Mouse (Mus musculus): ENCODE data around the gene Ascc3. TPM values are rescaled to one million over a fixed set of nuclear protein-coding genes. Genes with fewer than 3 reads are reported as not detected.

Ascc3 gene
- total RNA-seq, 2 experiments from 2014 or later: 31.3 to 32.5 TPM

DNA sequence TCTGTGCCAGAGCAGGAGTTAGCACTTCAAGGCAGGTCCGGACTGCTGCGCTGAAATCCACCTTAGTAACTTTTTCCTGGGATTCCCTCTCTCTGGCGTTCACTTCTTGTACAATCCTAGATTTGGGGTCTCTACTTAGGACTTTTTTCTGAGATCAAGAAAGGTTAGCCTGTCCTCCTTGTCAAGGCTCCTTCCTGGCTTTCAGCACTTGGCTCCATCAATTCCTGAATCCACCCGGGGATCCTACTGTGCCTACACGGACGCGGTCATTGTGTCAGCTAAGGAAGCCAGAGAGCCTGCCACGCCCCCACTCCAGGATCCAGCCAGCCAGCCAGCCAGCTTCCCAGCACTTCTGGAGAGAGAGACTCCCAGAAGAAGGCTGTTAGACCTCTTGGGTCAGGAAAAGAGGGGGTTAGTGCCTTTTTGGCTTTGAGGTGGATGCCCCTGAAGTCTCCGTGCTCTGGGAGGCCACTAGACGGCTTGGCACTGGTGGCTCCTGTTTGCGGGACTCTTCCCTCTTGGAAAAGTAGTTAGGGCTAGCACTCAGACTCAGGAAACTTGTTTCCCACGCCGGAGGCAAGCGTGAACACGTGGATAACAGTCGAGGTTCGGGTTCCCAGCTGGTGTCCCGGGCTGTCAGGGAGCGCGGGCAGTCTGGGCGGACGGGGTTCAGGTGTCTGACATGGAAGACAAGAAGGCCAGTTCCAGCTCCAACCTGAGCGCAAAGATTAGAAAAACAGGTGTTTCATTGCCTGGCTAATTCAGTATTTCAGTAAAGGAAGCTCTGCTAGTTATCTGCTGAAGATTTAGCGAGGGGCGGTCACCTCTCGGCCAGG is 299.6 kb downstream of the Ascc3 start:
- ATAC-seq (replicated peaks; ENCODE audit: low FRiP score, poor library complexity, severe bottlenecking): no peak

DNA sequence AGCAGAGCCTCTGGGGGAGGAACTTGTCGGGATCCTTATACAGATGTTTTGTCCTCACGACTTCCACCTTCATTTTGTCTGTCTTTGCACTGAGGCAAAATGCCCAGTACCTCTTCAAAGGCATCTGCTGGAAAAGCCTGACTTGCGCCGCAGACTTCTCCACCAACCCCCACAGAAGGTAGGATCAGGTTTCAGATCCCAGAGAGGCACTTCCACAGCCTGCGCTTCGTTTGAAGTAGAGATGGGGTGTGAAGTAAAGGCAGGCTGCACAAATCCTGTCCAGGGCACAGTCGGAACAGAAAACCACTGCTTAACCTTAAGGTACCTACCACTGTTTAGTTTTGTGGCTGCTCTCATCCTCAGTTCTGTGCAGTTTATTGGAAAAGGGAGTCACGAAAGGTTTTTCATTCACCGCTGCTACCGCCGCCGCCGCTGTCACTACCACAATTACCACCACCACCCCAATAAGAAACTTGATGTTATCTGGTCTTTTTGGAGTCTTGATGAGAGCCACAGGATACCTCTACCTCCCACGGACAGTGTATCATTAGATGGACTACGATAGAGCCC is 300.4 kb downstream of the Ascc3 start:
- no peak for ATAC-seq (replicated peaks; ENCODE audit: low FRiP score, poor library complexity, severe bottlenecking)

DNA sequence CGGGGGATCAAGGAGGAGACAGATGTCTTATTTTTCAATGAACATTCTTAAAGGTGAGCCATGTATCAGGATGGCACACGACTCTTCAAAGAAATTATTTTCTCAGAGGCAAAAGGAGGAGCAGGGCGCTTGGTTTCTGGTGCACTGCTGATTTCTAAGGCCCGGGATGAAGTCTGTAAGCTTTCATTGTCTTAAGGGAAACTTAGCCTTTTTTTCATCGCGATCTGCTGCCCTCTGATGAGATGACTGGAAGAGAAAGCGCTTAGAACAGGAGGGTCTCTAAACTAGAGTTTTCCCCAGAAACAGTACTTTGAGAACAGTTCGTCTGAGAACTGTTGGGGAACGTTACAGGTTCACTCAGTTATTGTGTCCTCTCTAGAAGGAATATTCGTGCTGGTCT is 301.1 kb downstream of the Ascc3 start:
- no peak for ATAC-seq (replicated peaks; ENCODE audit: low FRiP score, poor library complexity, severe bottlenecking)

DNA sequence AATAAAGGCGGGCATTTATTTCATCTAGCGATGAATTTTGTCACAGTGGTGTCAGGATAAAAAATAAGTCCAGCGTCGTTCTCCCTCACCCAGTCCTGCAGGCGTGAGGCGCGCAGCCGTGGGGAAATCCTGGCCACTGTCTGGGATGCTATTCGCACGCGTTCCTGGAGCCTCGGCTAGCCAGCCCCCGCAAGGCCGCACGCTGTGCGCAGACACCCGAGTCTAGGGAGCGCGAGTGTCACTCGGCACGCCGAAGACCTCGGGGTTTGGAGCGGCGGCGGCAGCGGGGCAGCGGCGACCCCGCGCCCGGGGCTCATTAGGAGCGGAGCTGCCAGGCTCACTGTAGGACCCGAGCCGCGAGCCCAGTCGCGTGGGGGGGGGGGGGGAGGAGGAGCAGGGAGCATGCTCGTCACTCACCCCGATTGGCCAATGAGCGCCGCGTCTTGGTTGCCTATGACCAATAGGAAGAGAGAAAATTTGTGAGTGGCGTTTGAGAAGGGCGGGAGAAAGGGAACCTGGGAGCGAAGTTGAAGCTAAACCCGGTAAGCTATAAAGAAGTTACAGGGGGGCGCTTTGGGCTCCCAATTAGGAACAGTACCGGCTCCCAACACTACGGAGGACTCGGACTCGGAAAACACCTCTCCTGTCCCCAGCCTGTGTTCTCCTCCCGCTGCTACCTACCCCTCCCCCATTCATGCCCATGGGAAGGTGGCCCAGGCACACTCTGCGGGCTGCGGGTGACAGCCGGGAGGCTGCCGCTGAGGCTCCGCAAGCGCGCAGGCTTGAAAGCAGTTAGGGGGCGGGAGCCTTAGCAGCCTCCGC is 301.9 kb downstream of the Ascc3 start, which contains the start of gene Sim1:
TSS of gene Sim1 (plus strand) at position 585 of the 822 bp plus-strand sequence.
- no peak for ATAC-seq (replicated peaks; ENCODE audit: low FRiP score, poor library complexity, severe bottlenecking)

DNA sequence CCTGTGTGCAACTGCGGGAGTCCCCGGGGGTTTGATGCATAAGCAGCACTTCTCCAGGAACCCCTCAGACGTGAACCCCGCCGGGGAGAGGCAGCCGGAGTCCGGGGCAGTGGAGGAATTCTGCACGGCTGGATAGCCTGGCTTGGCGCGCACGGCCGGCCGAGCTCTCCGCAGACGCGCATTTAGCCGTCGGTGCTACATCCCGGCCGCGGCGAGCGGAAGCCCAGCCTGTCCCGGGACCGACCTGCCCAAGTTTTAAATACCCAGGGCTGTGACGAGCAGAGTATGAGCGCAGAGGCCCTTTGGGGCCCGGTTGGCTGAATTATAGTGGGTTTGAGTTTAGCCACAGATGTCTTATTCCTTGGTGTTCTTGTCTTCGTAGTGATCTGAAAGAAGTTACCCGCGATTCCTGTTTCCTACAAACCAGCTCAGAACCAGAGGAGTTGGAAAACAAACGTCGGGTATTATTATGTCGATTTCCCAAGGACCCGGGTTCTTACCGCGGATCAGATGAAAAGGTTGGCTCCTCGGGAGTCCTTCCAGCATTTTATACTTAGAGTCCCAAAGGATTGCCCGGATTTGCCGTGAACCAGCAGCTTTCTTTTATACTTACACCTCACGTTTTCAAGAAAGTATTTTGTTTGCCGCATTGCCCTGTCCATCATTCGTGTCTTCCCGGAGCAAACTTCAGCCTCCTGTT is 302.8 kb downstream of the Ascc3 start:
- ATAC-seq (replicated peaks; ENCODE audit: low FRiP score, poor library complexity, severe bottlenecking): no peak

DNA sequence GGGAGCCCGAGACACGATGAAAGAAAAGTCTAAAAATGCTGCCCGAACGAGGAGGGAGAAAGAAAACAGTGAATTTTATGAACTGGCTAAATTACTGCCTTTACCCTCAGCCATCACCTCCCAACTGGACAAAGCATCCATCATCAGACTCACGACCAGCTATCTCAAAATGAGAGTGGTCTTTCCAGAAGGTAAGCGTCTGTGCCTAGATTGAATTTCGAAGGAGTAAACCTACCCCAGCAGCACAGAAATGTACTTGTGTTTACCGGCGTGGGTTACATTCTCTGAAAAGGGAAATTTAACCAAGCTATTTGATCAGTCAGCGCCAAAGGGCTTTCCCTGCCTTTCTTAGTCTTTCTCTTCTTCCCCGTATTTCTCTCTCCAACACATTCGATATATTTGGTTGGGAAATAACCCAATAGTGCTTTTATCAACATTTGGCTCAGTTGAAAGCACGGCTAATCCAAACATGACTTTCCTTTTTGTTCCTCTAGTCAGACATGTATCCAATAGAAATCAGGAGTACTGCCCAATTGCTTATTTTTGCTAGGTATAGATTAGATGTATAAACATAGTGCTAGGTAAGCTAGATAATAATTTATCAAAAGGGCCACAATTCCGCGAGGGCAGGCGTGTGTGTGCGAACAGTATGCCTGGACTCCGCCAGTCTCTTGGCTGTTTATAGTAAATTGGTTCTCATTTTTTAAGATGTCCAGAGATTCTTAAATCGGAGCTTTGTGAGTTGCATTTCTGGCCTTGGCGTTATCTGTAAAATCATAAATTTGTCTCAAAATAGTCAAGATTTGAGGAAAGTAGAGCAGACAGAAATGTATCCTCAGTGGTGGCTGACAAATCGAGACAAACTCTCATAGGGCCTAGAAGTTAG is 303.7 kb downstream of the Ascc3 start:
- no peak for ATAC-seq (replicated peaks; ENCODE audit: low FRiP score, poor library complexity, severe bottlenecking)

DNA sequence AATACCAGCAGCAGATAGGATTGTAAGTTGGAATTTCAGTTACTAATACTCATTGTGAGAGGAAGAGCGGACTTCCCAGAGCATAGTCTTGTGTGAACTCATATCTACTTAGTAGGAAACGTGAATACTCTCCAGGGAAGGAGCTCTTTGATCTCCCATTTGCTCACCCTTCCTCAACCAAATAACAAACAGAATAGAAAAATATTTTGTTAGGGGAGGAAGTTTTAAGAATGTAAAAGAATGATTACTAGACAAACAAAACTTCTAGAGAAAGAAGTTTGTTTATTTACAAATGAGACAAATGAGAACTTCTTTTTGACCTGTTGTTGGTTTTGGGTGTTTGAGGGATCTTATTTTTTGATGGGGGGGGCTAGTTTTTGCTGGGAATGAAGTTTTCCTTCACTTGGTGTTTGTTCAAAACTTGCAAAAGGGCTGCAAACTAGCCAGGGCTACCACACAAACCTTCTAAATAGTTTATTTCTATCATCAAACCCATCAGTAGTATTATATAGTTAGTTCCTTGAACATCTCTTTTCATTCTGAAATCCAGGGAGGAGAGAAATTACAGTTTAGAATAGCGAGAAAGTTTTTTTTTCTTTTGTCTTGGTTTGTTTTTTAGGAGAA is 304.4 kb downstream of the Ascc3 start:
- ATAC-seq (replicated peaks; ENCODE audit: low FRiP score, poor library complexity, severe bottlenecking): no peak

DNA sequence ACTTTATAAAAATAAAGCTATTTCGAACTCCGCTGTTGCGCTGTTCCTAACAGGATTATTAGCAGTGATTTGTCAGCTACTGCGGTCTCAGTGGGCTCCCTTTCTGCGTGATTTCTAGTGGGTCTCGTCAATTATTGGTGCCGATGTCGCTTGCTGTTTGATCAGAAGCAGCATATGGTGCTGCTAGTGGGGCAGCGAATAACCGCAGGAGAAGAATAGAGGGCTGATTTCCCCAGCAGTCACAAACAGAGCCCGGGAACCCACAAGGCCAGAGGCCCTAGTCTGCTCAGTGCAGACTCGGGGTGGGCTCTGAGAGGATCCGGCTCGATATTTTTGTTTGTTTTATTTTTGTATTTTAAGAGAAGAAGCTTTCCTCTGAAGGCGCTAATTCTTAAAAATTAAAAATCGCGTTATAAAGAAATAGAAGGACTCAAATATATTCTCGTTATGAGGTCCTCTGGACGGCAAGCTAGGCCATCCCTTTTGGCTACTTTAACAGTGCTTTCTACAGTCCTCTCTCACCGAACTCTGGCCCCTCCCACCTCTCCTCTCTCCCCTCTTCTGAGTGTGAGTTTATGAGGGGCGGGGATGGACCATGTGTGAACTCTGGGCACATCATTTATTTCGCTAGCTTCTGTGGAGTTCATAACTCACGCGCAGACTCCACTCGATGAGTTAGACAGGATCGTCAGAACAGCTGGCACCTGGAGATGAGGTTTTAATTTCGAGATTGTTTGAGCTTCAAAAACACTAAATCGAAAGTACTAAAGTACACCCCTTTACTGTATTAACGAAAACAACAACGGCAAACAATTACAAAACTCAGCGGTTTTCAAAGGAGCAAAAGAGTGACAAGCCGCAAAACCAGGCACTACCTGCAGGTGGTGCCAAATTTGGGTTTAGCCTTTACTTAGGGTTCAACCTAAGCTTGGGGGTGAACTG is 305.3 kb downstream of the Ascc3 start:
- ATAC-seq (replicated peaks; ENCODE audit: low FRiP score, poor library complexity, severe bottlenecking): no peak

DNA sequence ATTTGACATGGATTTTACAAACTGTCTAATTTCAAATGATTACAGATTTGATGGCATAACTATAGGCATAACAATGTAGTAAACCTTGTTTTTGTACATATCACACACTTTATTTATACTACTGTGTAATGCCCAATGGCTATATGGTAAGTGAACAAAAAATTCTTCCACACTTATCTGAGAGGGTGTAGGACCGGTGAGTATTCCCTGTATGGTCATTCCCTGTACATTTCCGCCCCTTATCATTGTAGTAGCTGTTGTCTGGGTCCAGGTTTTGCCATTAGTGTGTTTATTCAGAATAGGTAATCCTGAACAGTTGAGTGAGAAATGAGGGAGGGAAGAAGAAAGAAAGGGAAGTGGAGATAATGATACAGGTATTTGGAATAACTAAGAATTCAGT is 306.2 kb downstream of the Ascc3 start:
- ATAC-seq (replicated peaks; ENCODE audit: low FRiP score, poor library complexity, severe bottlenecking): no peak

DNA sequence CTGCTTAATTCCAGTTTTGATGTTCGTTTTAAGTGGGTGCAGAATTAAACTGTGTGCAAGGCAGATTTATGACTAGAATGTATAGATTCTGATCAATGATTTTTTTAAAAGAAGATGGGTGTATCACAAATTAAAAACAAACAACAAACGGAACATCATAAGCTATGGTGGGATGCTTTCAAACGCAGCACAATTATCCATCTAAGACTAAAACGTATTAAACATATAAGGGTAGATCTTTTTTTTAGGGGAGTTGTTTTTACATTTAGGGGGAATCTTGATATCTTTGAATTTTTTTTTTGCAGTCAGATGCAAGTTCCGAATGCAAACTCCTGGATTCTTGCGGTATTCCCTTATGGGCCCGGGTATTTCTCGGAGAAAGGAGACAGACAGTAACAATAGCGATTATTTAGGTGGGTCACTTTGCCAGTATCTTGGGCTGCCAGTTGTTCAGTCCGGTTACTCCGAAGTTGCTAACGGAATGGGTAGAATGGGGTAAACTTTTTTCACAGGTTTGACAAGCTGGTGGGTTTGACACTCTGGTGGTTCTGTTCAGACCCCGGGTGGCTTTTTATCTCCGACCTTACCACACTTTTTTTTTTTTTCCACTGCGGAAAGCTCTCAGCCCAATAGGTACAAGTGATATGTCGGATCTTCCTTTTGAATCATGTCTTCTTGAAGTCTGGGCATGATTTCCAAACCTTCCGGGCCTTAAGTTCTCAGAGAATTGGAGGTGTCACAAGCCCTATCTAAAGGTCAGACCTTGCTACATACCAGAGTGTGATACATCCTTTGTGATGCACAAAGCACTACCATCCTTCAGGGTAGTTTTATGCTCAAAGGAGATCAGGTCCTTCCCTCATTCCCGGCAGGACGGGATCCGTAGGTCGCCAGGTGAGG is 307.6 kb downstream of the Ascc3 start:
- ATAC-seq (replicated peaks; ENCODE audit: low FRiP score, poor library complexity, severe bottlenecking): no peak

Data from erythroblast, adult 5-6 weeks (primary cell).